Mouse (Mus musculus) embryonic facial prominence, embryonic 10.5 days (tissue): ENCODE data around the gene Adipor2. TPM values are rescaled to one million over a fixed set of nuclear protein-coding genes. Genes with fewer than 3 reads are reported as not detected.

Experiments
- DNase-seq: peaks from one replicate; pipeline ENCODE4 v3.0.0-alpha.2; 2017; ENCODE audit warnings: low spot score
- H3K27ac ChIP-seq: fragments of 300-500 bp; sonication (generic); replicated peaks from 2 replicates; pipeline ENCODE4 v1.5.1; 2016; ENCODE audit warnings: mild to moderate bottlenecking
- H3K27me3 ChIP-seq: fragments of 300-500 bp; sonication (generic); replicated peaks from 2 replicates; pipeline ENCODE4 v1.6.1; 2016; ENCODE audit warnings: low read depth, mild to moderate bottlenecking; ENCODE audit not compliant: poor library complexity, severe bottlenecking
- H3K36me3 ChIP-seq: fragments of 300-500 bp; sonication (generic); replicated peaks from 2 replicates; pipeline ENCODE4 v1.6.1; 2016; ENCODE audit warnings: mild to moderate bottlenecking, moderate library complexity
- H3K4me1 ChIP-seq: fragments of 300-500 bp; sonication (generic); 2 replicates; pipeline ENCODE4 v1.6.1; 2016
- H3K4me3 ChIP-seq: fragments of 300-500 bp; sonication (generic); 2 replicates; pipeline ENCODE4 v1.5.1; 2016; ENCODE audit warnings: mild to moderate bottlenecking, moderate library complexity
- H3K9me3 ChIP-seq: fragments of 300-500 bp; sonication (generic); 2 replicates; pipeline ENCODE4 v1.6.1; 2016; ENCODE audit warnings: mild to moderate bottlenecking
- WGBS: fragments of 180-500 bp; shearing (Covaris S2); methylation state at CpG from one replicate; pipeline ENCODE4 v1.1.7; 2016; 5-methylcytosine and 5-hydroxymethylcytosine counted together
- polyA plus RNA-seq: library from polyadenylated mRNA; unstranded; fragments of >200 nt; fragmentation: Nextera tagmentation; extraction: Ambion mirVana; gene quantifications from 2 replicates; pipeline ENCODE4 v1.2.1, GENCODE M21; 2016

The Adipor2 gene
- polyA plus RNA-seq, 1 experiment from 2014 or later = 30.9 TPM

DNA sequence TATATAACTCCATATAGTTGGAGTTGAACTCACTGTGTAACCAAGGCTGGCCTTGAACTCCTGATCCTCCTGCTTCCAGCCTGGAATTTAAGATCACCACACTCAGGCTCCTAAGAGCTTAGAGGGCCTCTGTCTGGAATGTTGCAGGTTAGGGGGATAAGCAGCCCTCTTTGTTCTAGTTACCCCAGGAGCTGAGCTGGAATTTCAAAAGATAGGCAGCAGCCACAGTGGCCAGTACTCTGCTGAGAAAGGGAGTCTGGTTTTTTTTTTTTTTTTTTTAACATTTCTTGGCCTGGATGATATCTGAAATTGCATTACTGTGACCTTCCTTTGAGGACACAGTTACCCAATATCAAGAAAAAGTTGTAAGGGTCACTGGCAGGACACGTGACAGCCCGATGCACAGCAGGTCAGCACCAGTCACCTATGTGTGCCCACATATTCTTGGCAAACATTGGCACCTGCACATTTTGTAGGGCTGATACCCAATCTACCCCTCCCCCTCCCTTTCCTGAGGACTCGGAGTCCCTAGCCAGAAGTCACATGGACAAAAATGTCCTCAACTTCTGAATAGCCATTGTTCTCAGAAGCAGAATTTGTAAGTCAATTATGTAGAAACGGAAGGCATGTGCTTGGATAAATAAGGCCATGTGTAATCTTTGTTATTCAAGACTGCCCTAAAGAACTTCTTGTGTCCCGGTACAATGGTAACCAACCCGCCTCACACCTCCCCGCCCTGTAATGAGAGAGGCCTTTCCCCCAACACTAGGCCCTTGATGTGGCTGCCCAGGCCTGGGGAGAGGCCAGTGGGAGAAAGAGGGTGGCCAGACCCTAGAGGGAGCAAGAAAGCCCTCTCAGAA is 1.1 kb upstream of the Adipor2 start:
- no peaks in the 10 kb centered on the region for H3K9me3 ChIP-seq
- no peaks in the 10 kb centered on the region for H3K27me3 ChIP-seq
- 15% methylated on average over 7 of the region's 7 CpGs for WGBS
- H3K4me1 ChIP-seq = peaks cover 35% of the 10 kb centered on the region
- no peaks in the 10 kb centered on the region for H3K36me3 ChIP-seq
- DNase-seq = peak; percentile 44
- peak overlapping the region; percentile 80 for H3K27ac ChIP-seq
- H3K4me3 ChIP-seq = no peak overlapping the region

DNA sequence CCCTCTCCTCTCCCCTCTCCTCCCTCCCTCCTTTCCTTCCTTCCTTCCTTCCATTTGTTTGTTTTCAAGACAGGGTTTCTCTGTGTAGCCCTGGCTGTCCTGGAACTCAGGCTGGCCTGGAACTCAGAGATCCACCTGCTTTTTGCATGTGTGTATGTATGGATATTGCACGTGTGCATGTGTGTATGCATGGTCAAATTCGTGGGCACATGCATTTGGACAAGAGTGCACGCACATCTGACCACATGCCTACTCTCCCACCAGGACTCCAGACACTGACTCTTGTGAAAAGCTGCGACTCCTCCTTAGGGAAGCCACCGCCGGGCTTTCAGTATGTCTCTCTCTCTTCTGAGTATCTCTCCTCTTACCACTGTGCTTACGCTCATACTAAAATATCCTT is 317 bp upstream of the Adipor2 start:
- Histone ChIP-seq H3K36me3 (no peaks in the 10 kb centered on the region), H3K4me3 (peak overlapping the region; percentile 44; the same call in 1 of the 2 replicates), H3K4me1 (peaks cover 32% of the 10 kb centered on the region), H3K9me3 (no peaks in the 10 kb centered on the region), H3K27me3 (no peaks in the 10 kb centered on the region), H3K27ac (peak overlapping the region; percentile 48; the same call in 1 of the 2 replicates)
- WGBS = 58% methylated on average over 7 of the region's 7 CpGs
- DNase-seq = no peak

- Histone ChIP-seq H3K36me3 (no peaks in the 10 kb centered on the region), H3K4me1 (peaks cover 25% of the 10 kb centered on the region), H3K27me3 (no peaks in the 10 kb centered on the region), H3K27ac (no peak overlapping the region), H3K4me3 (no peak overlapping the region), H3K9me3 (no peaks in the 10 kb centered on the region)
- DNase-seq = no peak
- 68% methylated on average over 6 of the region's 6 CpGs for WGBS
Measured at GRCm38 (mm10) chr6:119416643-119417042, 861 bp downstream of the Adipor2 start.

DNA sequence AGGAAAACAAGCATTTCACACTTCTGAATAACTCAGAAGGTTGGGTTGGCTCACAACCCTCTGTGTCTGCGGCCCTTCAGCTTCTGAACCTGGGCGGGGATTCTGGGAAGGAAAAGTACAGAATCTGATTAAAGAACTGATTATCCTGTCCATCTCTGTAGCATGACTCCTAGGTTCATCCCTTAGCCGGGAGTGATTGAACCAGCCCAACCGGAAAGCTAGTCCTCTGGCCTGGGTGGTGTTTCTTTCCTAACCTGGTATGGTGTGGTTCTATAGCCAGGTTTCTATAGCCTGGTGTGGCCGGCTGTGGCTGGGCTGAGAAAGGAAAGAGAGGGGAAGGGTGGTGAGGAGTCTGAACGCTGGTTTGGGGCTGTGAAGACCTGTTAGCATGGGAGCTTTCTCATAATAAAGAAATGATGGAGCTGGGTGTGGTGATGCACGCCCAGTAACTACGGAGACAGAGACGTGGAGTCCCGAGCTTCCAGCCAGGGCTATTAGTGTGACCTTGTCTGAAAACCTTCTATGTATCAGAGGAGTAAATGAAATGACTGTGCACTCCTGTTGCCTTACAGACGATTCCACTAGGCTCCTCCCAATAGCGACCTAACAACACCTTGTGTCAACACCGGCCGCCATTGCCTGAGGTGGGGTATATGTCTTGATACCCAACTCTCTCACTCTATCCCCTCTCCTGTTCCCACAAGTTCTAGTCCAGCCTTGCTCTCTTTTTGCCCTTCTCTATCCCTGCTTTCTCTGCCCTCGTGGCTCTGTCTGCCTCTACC is 3.1 kb downstream of the Adipor2 start:
- H3K4me1 ChIP-seq = peaks cover 24% of the 10 kb centered on the region
- H3K36me3 ChIP-seq = no peaks in the 10 kb centered on the region
- H3K27ac ChIP-seq = no peak overlapping the region
- H3K9me3 ChIP-seq = no peaks in the 10 kb centered on the region
- DNase-seq = no peak
- H3K4me3 ChIP-seq = no peak overlapping the region
- no peaks in the 10 kb centered on the region for H3K27me3 ChIP-seq
- WGBS = 87% methylated on average over 15 of the region's 15 CpGs

- Histone ChIP-seq H3K27me3 (no peaks in the 10 kb centered on the region), H3K27ac (no peak overlapping the region), H3K4me1 (peaks cover 6% of the 10 kb centered on the region), H3K36me3 (no peaks in the 10 kb centered on the region), H3K9me3 (no peaks in the 10 kb centered on the region), H3K4me3 (no peak overlapping the region)
- DNase-seq = no peak
- WGBS = 92% methylated on average over 4 of the region's 4 CpGs
Measured at GRCm38 (mm10) chr6:119412588-119412987, 4.9 kb downstream of the Adipor2 start.

DNA sequence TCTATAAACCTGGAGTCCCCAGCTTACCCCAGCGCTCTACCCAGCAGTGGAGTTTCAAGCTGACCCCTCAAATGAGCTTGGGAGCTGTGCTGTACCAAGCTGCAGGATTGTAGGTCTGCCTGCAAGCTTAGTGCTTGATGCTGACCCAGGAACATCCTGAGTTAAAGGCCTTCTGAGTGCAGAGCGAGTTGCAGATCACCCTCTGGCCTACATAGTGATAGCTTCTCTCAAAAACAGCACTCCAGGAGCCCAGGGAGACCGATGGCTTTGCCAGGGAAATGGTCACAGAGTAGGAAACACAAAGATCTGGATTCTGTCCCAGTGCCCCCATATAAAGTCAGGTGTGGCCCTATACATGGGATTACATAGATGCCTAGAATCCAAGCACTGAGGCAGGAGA is 6.0 kb downstream of the Adipor2 start:
- Histone ChIP-seq H3K36me3 (no peaks in the 10 kb centered on the region), H3K27me3 (no peaks in the 10 kb centered on the region), H3K9me3 (no peaks in the 10 kb centered on the region), H3K4me1 (no peaks in the 10 kb centered on the region), H3K27ac (no peak overlapping the region), H3K4me3 (no peak overlapping the region)
- 83% methylated on average over 3 of the region's 3 CpGs for WGBS
- no peak for DNase-seq

- Histone ChIP-seq H3K4me1 (no peaks in the 10 kb centered on the region), H3K36me3 (no peaks in the 10 kb centered on the region), H3K4me3 (no peak overlapping the region), H3K9me3 (no peaks in the 10 kb centered on the region), H3K27ac (no peak overlapping the region), H3K27me3 (no peaks in the 10 kb centered on the region)
- WGBS = 90% methylated on average over 1 of the region's 1 CpGs
- DNase-seq = no peak
Measured at GRCm38 (mm10) chr6:119409766-119410165, 7.7 kb downstream of the Adipor2 start.

DNA sequence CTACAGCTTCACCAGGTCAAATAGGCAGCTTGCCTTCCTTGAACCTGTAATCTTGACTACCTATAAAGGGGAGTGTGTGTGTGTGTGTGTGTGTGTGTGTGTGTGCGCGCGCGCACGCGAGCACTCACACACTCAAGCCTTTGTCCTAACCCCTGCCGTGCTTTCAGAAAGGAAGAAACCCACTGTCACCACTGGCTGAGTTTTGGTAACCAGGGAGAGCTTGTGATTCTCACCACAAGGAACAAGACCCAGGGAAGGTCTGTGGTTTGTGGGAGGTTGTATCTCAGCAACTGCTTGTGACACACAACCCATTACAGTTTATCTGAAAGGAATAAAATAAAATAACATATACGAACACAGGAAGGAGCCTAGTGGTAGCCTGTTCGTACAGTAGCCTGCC is 8.9 kb downstream of the Adipor2 start:
- 67% methylated on average over 9 of the region's 9 CpGs for WGBS
- H3K36me3 ChIP-seq = no peaks in the 10 kb centered on the region
- no peak for DNase-seq
- no peak overlapping the region for H3K4me3 ChIP-seq
- H3K9me3 ChIP-seq = no peaks in the 10 kb centered on the region
- H3K4me1 ChIP-seq = no peaks in the 10 kb centered on the region
- no peaks in the 10 kb centered on the region for H3K27me3 ChIP-seq
- H3K27ac ChIP-seq = no peak overlapping the region

GRCm38 (mm10) chr6:119407818-119408217 is 9.7 kb downstream of the Adipor2 start:
- no peak overlapping the region for H3K27ac ChIP-seq
- 66% methylated on average over 6 of the region's 6 CpGs for WGBS
- H3K36me3 ChIP-seq = no peaks in the 10 kb centered on the region
- no peaks in the 10 kb centered on the region for H3K9me3 ChIP-seq
- H3K27me3 ChIP-seq = no peaks in the 10 kb centered on the region
- no peaks in the 10 kb centered on the region for H3K4me1 ChIP-seq
- H3K4me3 ChIP-seq = no peak overlapping the region
- no peak for DNase-seq

GRCm38 (mm10) chr6:119406528-119406927 is 11.0 kb downstream of the Adipor2 start:
- Histone ChIP-seq H3K27me3 (no peaks in the 10 kb centered on the region), H3K9me3 (no peaks in the 10 kb centered on the region), H3K36me3 (no peaks in the 10 kb centered on the region), H3K4me3 (no peak overlapping the region), H3K4me1 (no peaks in the 10 kb centered on the region), H3K27ac (no peak overlapping the region)
- DNase-seq = no peak
- 86% methylated on average over 8 of the region's 8 CpGs for WGBS

DNA sequence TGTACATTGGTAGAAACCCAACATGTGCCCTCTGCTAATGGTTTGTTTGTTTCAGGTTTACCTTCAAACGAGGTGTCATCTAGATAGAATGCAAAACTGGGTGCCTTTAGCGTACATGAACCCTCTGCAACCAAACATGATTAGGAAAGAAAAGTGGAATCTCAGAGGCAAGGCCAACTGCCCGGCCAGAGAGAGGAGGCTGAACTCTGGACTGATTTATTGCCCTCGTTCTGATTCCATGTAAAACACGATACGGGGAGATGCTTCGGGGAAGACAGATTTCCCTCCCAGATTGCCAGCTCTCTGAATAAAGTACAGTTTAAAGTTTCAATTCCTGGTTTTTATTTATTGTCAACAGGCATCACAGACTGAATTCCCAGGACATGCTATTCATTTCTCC is 12.2 kb downstream of the Adipor2 start:
- DNase-seq = no peak
- H3K27me3 ChIP-seq = no peaks in the 10 kb centered on the region
- no peaks in the 10 kb centered on the region for H3K9me3 ChIP-seq
- WGBS = 89% methylated on average over 7 of the region's 7 CpGs
- H3K4me1 ChIP-seq = no peaks in the 10 kb centered on the region
- H3K4me3 ChIP-seq = no peak overlapping the region
- no peak overlapping the region for H3K27ac ChIP-seq
- no peaks in the 10 kb centered on the region for H3K36me3 ChIP-seq

DNA sequence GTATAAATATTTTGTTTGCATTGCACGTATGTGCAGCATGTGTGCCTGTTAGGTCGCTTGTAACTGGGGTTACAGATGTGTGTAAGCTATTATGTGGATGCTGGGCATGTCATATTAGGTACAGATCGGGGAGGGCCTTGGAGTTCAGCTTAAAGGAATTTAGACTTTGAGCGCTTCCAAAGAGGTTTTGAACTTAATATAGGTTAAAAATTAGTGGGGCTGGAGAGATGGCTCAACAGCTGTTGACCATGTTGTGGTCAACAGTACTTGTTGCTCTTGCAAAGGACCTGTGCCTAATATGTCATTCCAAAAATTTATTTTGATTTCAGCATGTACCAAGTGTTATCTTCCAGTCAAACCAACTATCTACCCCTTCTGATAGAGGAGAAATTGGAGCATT is 12.7 kb downstream of the Adipor2 start:
- H3K27ac ChIP-seq = no peak overlapping the region
- no peaks in the 10 kb centered on the region for H3K36me3 ChIP-seq
- WGBS = 87% methylated on average over 4 of the region's 4 CpGs
- DNase-seq = no peak
- no peaks in the 10 kb centered on the region for H3K4me1 ChIP-seq
- H3K4me3 ChIP-seq = no peak overlapping the region
- no peaks in the 10 kb centered on the region for H3K27me3 ChIP-seq
- H3K9me3 ChIP-seq = no peaks in the 10 kb centered on the region

GRCm38 (mm10) chr6:119402976-119403375 is 14.5 kb downstream of the Adipor2 start:
- 87% methylated on average over 3 of the region's 3 CpGs for WGBS
- Histone ChIP-seq H3K4me3 (no peak overlapping the region), H3K27ac (no peak overlapping the region), H3K27me3 (no peaks in the 10 kb centered on the region), H3K36me3 (no peaks in the 10 kb centered on the region), H3K4me1 (no peaks in the 10 kb centered on the region), H3K9me3 (no peaks in the 10 kb centered on the region)
- no peak for DNase-seq
